Mouse (Mus musculus): Measurements from ENCODE around the gene Mrpl10.

- TF ChIP-seq TAL1 (IDR thresholded peaks at IDR 0.05; ENCODE audit: low read length) = no peak
- no peak for TF ChIP-seq GATA1 (IDR thresholded peaks at IDR 0.05; ENCODE audit: low read length)
Observed at GRCm38 (mm10) chr11:97036141-97036540, 5.2 kb upstream of the Mrpl10 start.
